Mouse (Mus musculus) thymus, postnatal 36 days (tissue): ENCODE data around the gene Rnf220.

ENCODE experiments used
- DNase-seq, 2 experiments: peaks; one replicate each; pipeline ENCODE4 v3.0.0; 2022; ENCODE audit warnings: mixed read lengths in 2 of 2

Rnf220 gene

GRCm38 (mm10) chr4:117487471-117487870 is 9.4 kb downstream of the Rnf220 start:
- DNase-seq = no peak

GRCm38 (mm10) chr4:117486188-117486587 is 10.7 kb downstream of the Rnf220 start:
- DNase-seq = no peak

GRCm38 (mm10) chr4:117485045-117485780 is 11.6 kb downstream of the Rnf220 start:
- DNase-seq = no peak

- peak in 1 of 2 experiments; percentile 35 for DNase-seq
These were observed 12.4 kb downstream of the Rnf220 start for GRCm38 (mm10) chr4:117484256-117485044.

GRCm38 (mm10) chr4:117483931-117484255 is 13.0 kb downstream of the Rnf220 start:
- no peak for DNase-seq

GRCm38 (mm10) chr4:117482103-117482502 is 14.7 kb downstream of the Rnf220 start:
- no peak for DNase-seq

- no peak for DNase-seq
These were observed 16.0 kb downstream of the Rnf220 start for GRCm38 (mm10) chr4:117480611-117481445.

- no peak for DNase-seq
These were observed 16.9 kb downstream of the Rnf220 start for GRCm38 (mm10) chr4:117479951-117480350.

GRCm38 (mm10) chr4:117478101-117478673 is 18.7 kb downstream of the Rnf220 start:
- DNase-seq = peak; percentile 76 to 81

- peak; percentile 23 to 28 for DNase-seq
These were observed 19.5 kb downstream of the Rnf220 start for GRCm38 (mm10) chr4:117477401-117477800.

GRCm38 (mm10) chr4:117476777-117477176 is 20.1 kb downstream of the Rnf220 start:
- DNase-seq = no peak

- no peak for DNase-seq
These were observed 20.5 kb downstream of the Rnf220 start for GRCm38 (mm10) chr4:117476355-117476754.

- DNase-seq = no peak
These were observed 22.9 kb downstream of the Rnf220 start for GRCm38 (mm10) chr4:117473985-117474354.

GRCm38 (mm10) chr4:117473291-117473984 is 23.4 kb downstream of the Rnf220 start:
- no peak for DNase-seq

- DNase-seq = no peak
These were observed 27.4 kb downstream of the Rnf220 start for GRCm38 (mm10) chr4:117469471-117469870.

- no peak for DNase-seq
These were observed 28.9 kb downstream of the Rnf220 start for GRCm38 (mm10) chr4:117467936-117468335.

- peak; percentile 16 to 46 for DNase-seq
These were observed 47.7 kb downstream of the Rnf220 start for GRCm38 (mm10) chr4:117449151-117449550.

GRCm38 (mm10) chr4:117447926-117448325 is 48.9 kb downstream of the Rnf220 start:
- DNase-seq = peak; percentile 10 to 13

GRCm38 (mm10) chr4:117445516-117446207 is 51.2 kb downstream of the Rnf220 start:
- DNase-seq = no peak

GRCm38 (mm10) chr4:117438919-117439318 is 57.9 kb downstream of the Rnf220 start:
- no peak for DNase-seq

GRCm38 (mm10) chr4:117438064-117438463 is 58.8 kb downstream of the Rnf220 start:
- no peak for DNase-seq
